Mouse (Mus musculus): ENCODE measurements around the gene Cfap65. TPM values are rescaled to one million over a fixed set of nuclear protein-coding genes. Genes with fewer than 3 reads are reported as not detected.

Gene Cfap65
- polyA plus RNA-seq, 1 experiment from 2014 or later, result not detected

DNA sequence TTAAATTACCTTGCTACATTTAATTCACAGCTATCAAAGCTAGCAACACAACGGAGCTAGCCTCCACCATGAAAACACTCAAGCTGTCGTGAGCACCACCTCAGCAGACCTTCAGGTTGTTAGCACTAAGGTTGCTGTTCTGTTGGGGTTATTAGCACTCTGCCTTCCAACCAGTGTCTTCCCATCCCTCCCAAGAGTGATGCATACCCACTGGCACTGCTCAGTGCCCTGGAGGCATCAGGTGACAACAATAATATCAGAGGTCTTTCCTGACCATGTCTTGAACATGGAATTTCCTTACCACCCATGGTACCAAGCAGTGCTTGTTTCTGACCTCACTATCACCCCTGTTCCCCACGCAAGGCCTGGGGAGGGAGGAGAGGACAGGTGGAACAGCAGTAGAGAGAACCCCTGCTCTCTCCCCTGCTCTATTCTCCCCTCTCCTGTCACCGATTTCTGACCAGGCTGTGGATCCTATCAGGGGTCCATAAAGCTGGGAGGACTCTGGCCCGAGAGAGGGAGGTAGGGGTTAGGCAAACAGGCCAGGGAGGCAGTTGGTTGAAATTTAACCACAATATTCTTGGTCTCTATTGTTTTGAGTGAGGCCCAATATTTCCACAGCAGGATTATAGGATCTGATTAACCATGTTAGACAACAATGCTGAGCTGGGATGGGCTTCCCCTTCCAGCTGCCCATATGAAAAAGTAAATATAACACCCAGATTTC, 26.9 kb upstream of the Cfap65 start:
- no peak for ATAC-seq (ENCODE audit: insufficient number of reproducible peaks, low FRiP score, low TSS enrichment, low read depth)
- 77% methylated on average over 5 of the region's 5 CpGs for WGBS
- H3K27ac ChIP-seq (replicated peaks; ENCODE audit: low read depth, low read length), result no peak overlapping the region
- H3K9ac ChIP-seq (ENCODE audit: low read length), result no peak overlapping the region
- H3K9me3 ChIP-seq (ENCODE audit: control insufficient read depth, low read length), result no peaks in the 10 kb centered on the region
- H3K4me2 ChIP-seq (ENCODE audit: low read depth, severe bottlenecking), result no peak overlapping the region
- H3K36me3 ChIP-seq (ENCODE audit: control insufficient read depth, insufficient read depth, low read length), result no peaks in the 10 kb centered on the region
- H3K27me3 ChIP-seq (ENCODE audit: control insufficient read depth, insufficient read depth, low read length), result no peaks in the 10 kb centered on the region
- no peak overlapping the region for H3K4me3 ChIP-seq (ENCODE audit: low read depth, low read length)
- no peak for DNase-seq (ENCODE audit: low spot score)
- peaks cover 8% of the 10 kb centered on the region; the same call in 1 of the 2 replicates for H3K4me1 ChIP-seq (ENCODE audit: control insufficient read depth, insufficient read depth, low read length)

DNA sequence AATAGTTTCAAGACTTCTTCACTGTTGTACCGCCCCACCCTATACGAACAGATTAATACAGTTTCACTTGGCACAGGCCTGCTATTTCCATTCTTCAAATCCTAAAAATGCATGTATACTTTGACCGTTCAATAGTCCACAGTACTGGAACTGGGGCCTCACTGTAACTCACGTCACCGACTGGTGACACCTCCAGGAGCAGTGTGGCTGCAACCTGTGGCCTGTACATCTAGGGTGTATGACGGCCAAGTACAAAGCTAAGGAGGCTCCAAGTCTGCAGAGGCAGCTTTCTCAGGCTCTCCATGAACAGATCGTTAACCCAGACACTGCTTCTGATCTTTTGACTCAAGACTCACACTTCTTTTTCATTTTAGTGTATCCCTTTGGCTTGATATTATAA, 26.3 kb upstream of the Cfap65 start:
- H3K36me3 ChIP-seq (ENCODE audit: control insufficient read depth, insufficient read depth, low read length), result no peaks in the 10 kb centered on the region
- WGBS, result 87% methylated on average over 7 of the region's 7 CpGs
- H3K27ac ChIP-seq (replicated peaks; ENCODE audit: low read depth, low read length), result no peak overlapping the region
- no peak overlapping the region for H3K4me3 ChIP-seq (ENCODE audit: low read depth, low read length)
- DNase-seq (ENCODE audit: low spot score) (no peak), ATAC-seq (ENCODE audit: insufficient number of reproducible peaks, low FRiP score, low TSS enrichment, low read depth) (no peak)
- peaks cover 8% of the 10 kb centered on the region; the same call in 1 of the 2 replicates for H3K4me1 ChIP-seq (ENCODE audit: control insufficient read depth, insufficient read depth, low read length)
- no peaks in the 10 kb centered on the region for H3K27me3 ChIP-seq (ENCODE audit: control insufficient read depth, insufficient read depth, low read length)
- no peak overlapping the region for H3K9ac ChIP-seq (ENCODE audit: low read length)
- no peaks in the 10 kb centered on the region for H3K9me3 ChIP-seq (ENCODE audit: control insufficient read depth, low read length)
- H3K4me2 ChIP-seq (ENCODE audit: low read depth, severe bottlenecking), result no peak overlapping the region

DNA sequence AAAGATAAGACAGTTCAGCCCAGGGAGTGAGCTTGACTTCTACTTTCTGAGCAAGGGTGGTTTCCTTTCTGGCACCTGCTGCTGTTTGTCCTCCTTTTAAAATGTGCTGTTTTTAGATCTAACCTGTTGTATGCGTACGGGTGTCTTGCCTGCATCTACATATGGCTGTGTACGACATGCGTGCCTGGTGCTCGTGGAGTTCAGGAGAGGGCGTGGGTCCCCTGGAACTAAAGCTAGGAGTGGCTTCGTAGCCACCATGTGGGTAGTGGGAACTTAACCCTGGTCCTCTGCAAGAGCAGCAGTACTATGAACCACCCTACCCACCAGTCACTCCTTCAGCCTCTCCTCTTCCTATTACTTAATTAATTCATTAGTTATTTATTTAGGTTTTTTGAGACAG, 24.7 kb upstream of the Cfap65 start:
- no peaks in the 10 kb centered on the region for H3K36me3 ChIP-seq (ENCODE audit: control insufficient read depth, insufficient read depth, low read length)
- H3K4me2 ChIP-seq (ENCODE audit: low read depth, severe bottlenecking), result no peak overlapping the region
- DNase-seq (ENCODE audit: low spot score) (no peak), ATAC-seq (ENCODE audit: insufficient number of reproducible peaks, low FRiP score, low TSS enrichment, low read depth) (no peak)
- WGBS, result 84% methylated on average over 7 of the region's 7 CpGs
- H3K9ac ChIP-seq (ENCODE audit: low read length), result no peak overlapping the region
- peaks cover 5% of the 10 kb centered on the region for H3K27me3 ChIP-seq (ENCODE audit: control insufficient read depth, insufficient read depth, low read length)
- peaks cover 5% of the 10 kb centered on the region; the same call in 1 of the 2 replicates for H3K4me1 ChIP-seq (ENCODE audit: control insufficient read depth, insufficient read depth, low read length)
- no peak overlapping the region for H3K4me3 ChIP-seq (ENCODE audit: low read depth, low read length)
- H3K9me3 ChIP-seq (ENCODE audit: control insufficient read depth, low read length), result no peaks in the 10 kb centered on the region
- H3K27ac ChIP-seq (replicated peaks; ENCODE audit: low read depth, low read length), result no peak overlapping the region

DNA sequence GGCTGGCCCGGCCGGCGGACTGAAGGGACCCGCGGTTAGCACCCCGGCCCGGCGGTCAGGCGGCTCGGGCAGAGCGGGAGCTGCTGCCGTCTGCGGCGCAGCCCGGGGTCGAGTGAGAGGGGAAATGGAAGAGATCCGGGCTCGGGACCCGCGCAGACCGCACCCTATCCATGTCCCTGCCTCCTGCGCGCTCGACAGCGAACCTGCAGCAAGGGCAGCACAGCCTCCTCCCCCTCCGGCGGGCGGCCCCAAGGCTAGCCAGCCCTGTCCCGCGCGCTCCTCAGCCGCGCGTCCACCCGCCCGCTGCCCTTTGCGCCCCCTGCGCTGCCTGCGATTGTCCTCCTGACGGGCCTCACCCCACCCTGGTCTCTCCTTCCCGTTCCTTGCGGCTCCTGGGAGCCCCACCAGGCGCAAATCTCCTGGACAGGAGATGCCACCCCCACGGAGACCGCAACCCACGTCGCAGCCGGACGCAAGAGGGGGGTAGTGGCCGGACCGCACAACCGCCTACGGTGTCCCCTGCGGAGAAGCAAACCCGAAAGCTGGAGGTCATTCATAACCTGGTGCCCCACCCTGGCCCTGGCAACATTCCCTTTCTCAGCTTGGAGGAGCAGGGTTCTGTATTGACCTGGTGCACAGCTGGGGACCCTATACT, 16.3 kb upstream of the Cfap65 start, which contains the start of gene Ihh:
Gene Ihh, minus strand, starts transcription at position 117 of the 655 bp plus-strand sequence.
- peak within 1 kb of the TSS; percentile 58 for H3K4me2 ChIP-seq (ENCODE audit: low read depth, severe bottlenecking)
- ATAC-seq (ENCODE audit: insufficient number of reproducible peaks, low FRiP score, low TSS enrichment, low read depth), result no peak
- no peaks in the 10 kb centered on the region for H3K36me3 ChIP-seq (ENCODE audit: control insufficient read depth, insufficient read depth, low read length)
- peak within 1 kb of the TSS; percentile 33 for H3K4me3 ChIP-seq (ENCODE audit: low read depth, low read length)
- no peak within 1 kb of the TSS for H3K27ac ChIP-seq (replicated peaks; ENCODE audit: low read depth, low read length)
- H3K27me3 ChIP-seq (ENCODE audit: control insufficient read depth, insufficient read depth, low read length), result peaks cover 83% of the 10 kb centered on the region
- DNase-seq (ENCODE audit: low spot score), result peak; percentile 46
- no peak within 1 kb of the TSS for H3K9ac ChIP-seq (ENCODE audit: low read length)
- WGBS, result 2% methylated on average over 36 of the region's 55 CpGs
- H3K9me3 ChIP-seq (ENCODE audit: control insufficient read depth, low read length), result no peaks in the 10 kb centered on the region; the same call in 1 of the 2 replicates
- peaks cover 9% of the 10 kb centered on the region for H3K4me1 ChIP-seq (ENCODE audit: control insufficient read depth, insufficient read depth, low read length)

DNA sequence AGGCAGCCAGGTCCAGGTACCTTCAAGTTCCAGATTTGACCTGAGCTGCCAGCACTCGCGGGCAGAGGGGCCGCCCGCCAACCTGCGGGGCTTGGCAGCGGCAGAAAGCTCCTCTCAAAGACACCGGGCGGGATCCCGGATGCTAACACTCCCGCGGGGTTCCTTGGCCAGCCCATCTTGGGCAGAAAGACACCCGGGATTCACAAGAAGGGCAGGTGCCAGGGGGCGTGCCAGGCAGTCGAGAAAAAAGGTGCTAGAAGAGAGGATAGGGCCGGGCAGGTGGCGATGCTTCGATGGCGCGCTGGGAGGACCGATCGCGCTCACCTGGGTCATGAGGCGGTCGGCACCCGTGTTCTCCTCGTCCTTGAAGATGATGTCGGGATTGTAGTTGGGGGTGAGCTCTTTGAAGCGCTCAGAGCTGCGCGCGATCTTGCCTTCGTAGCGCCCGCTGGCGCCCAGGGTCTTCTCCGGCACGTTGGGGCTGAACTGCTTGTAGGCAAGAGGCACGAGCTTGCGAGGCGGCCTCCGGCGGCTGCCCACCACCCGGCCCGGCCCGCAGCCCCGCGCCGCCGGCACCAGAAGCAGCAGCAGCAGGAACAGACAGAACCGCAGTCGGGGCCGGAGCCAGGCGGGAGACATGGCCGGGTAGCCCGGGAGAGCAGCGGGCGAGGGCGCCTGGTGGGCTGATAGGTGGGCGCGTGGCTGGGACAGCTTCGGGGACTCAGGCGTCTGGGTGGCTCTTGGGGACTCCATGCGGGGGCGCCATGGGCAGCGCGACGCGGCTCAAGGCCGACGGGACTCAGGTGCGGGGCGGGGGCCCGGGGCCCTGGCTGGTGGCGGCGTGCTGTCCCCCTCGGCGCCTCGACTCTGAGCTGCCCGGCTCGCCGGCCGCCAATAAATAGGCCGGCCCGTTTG, 15.4 kb upstream of the Cfap65 start:
- Histone ChIP-seq H3K4me1 (ENCODE audit: control insufficient read depth, insufficient read depth, low read length) (peaks cover 9% of the 10 kb centered on the region), H3K27ac (replicated peaks; ENCODE audit: low read depth, low read length) (no peak overlapping the region), H3K4me2 (ENCODE audit: low read depth, severe bottlenecking) (peak overlapping the region; percentile 58), H3K36me3 (ENCODE audit: control insufficient read depth, insufficient read depth, low read length) (no peaks in the 10 kb centered on the region), H3K9me3 (ENCODE audit: control insufficient read depth, low read length) (no peaks in the 10 kb centered on the region; the same call in 1 of the 2 replicates), H3K9ac (ENCODE audit: low read length) (no peak overlapping the region), H3K27me3 (ENCODE audit: control insufficient read depth, insufficient read depth, low read length) (peaks cover 89% of the 10 kb centered on the region), H3K4me3 (ENCODE audit: low read depth, low read length) (peak overlapping the region; percentile 33)
- WGBS, result under 1% methylated on average over 84 of the region's 84 CpGs
- ATAC-seq (ENCODE audit: insufficient number of reproducible peaks, low FRiP score, low TSS enrichment, low read depth) (no peak), DNase-seq (ENCODE audit: low spot score) (peak; percentile 50)

DNA sequence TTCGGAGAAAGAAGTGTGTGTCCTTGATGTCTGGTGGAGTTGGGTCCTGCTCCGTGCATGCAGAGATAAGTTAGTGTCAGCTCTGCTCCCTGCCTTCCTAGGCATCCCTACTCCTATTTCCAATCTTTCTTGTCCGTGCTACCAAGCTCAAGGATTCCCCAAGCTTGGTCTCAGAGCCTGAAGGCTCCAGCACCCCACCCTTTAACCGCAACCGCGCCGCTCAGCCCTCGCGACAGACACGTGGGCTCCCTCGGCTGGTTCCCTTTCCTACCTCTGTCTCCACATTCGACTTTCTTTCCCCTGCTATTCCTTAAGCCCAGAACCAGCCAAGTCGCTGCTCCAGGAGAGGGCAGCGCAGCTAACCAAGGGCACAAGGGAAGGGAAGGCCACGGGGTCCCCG, 14.7 kb upstream of the Cfap65 start:
- peak; percentile 36 for DNase-seq (ENCODE audit: low spot score)
- H3K9ac ChIP-seq (ENCODE audit: low read length), result no peak overlapping the region
- H3K27me3 ChIP-seq (ENCODE audit: control insufficient read depth, insufficient read depth, low read length), result peaks cover 87% of the 10 kb centered on the region

DNA sequence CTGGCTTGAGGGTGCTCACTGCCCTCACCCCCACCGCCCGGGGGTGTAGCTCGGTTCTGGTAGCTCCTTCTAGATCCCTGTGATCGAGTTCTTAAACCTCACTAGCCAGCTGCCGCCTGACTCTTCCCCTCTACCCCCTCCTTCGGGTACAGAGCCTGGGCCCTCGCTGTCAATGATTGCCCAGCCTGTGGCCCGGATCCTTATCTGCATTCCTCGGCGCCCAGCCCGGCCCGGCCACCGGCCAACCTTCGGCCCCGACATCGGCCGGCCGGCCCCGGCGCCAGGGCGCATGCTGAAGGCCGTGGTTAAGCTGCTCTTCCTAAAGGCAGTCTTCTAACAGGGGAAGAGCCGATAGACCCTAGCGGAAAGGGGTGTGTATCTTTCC, 14.3 kb upstream of the Cfap65 start:
- Histone ChIP-seq H3K4me3 (ENCODE audit: low read depth, low read length) (no peak overlapping the region), H3K36me3 (ENCODE audit: control insufficient read depth, insufficient read depth, low read length) (no peaks in the 10 kb centered on the region), H3K9ac (ENCODE audit: low read length) (no peak overlapping the region), H3K4me1 (ENCODE audit: control insufficient read depth, insufficient read depth, low read length) (peaks cover 9% of the 10 kb centered on the region), H3K27me3 (ENCODE audit: control insufficient read depth, insufficient read depth, low read length) (peaks cover 83% of the 10 kb centered on the region), H3K4me2 (ENCODE audit: low read depth, severe bottlenecking) (no peak overlapping the region), H3K9me3 (ENCODE audit: control insufficient read depth, low read length) (no peaks in the 10 kb centered on the region; the same call in 1 of the 2 replicates), H3K27ac (replicated peaks; ENCODE audit: low read depth, low read length) (no peak overlapping the region)
- DNase-seq (ENCODE audit: low spot score), result peak; percentile 28
- 2% methylated on average over 24 of the region's 24 CpGs for whole genome bisulfite sequencing
- ATAC-seq (ENCODE audit: insufficient number of reproducible peaks, low FRiP score, low TSS enrichment, low read depth), result no peak

More for the DNA sequence above, 14.7 kb upstream of the Cfap65 start:
- Histone ChIP-seq H3K4me3 (ENCODE audit: low read depth, low read length) (no peak overlapping the region), H3K9me3 (ENCODE audit: control insufficient read depth, low read length) (no peaks in the 10 kb centered on the region; the same call in 1 of the 2 replicates), H3K4me2 (ENCODE audit: low read depth, severe bottlenecking) (no peak overlapping the region), H3K27ac (replicated peaks; ENCODE audit: low read depth, low read length) (no peak overlapping the region), H3K36me3 (ENCODE audit: control insufficient read depth, insufficient read depth, low read length) (no peaks in the 10 kb centered on the region), H3K4me1 (ENCODE audit: control insufficient read depth, insufficient read depth, low read length) (peaks cover 9% of the 10 kb centered on the region)
- WGBS, result 4% methylated on average over 16 of the region's 16 CpGs
- no peak for ATAC-seq (ENCODE audit: insufficient number of reproducible peaks, low FRiP score, low TSS enrichment, low read depth)

Data from limb, embryonic 11.5 days (tissue).